Mouse (Mus musculus) hindlimb bud, embryonic 11.5 days (tissue): ENCODE measurements around the gene Unc5c.

Experiments
- DNase-seq: peaks from one replicate; pipeline ENCODE4 v3.0.0-alpha.2; 2012; ENCODE audit warnings: low read depth, low spot score; ENCODE audit errors: extremely low spot score

Gene Unc5c

DNA sequence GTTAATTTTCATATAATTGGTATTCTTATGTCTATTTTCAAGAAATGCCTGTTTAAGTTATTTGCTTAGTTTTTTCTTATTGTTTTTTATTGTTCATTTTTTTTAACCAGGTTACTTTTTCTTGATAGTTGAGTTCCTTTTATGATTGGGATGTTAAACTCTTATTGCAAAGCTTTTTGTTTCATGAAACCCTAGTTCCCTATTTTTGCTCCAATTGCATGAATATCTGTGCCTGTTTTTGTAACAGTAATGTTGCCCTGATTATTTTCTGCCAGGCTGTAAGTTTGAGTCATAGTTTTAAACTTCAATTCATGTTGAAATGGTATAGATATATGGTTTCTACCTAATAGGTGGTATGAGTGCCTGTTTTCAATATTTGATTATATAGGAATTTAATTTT is 234.2 kb downstream of the Unc5c start:
- DNase-seq, result no peak

DNA sequence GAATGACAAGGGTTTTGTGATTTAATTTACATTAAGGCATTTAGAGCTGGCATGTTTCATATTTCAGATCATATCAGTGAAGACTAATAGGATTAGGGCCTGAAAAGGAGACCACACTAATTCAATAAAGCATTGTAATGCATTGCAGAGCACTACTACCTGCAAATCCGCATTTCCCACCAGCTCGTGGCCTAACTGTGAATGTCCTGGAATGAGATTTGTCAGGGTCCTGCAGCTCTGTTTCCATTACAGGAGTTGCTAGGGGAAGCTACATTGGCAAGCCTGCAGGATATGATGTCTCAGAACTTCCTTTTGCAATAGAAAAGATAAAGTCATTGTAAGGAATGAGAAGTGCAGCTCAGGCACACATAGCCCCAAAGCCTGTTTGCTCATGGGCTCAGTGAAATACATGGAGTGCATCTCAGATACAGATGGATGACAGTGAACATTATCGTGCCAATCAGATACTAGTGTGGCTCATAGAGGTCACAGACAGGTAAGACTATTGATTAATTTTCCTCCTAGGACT is 236.4 kb downstream of the Unc5c start:
- DNase-seq, result no peak

DNA sequence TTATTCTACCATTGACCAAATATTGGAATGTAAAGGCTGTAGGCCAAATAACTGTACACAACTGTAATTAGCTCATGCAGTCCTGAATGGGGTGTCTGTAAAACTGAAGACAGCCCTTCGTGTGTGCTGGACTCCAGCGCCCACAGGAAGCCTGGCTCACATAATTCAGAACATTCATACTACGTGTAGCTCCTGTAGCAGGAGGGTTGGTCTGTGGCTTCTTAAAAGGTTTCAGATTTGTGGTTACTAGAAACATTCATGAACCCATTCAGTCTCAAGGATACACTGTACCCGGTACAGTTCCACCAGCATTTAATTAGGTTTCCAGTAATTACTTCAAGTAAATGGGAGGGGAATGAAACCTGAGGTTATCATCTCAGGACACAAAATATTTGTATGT is 246.6 kb downstream of the Unc5c start:
- DNase-seq, result no peak

DNA sequence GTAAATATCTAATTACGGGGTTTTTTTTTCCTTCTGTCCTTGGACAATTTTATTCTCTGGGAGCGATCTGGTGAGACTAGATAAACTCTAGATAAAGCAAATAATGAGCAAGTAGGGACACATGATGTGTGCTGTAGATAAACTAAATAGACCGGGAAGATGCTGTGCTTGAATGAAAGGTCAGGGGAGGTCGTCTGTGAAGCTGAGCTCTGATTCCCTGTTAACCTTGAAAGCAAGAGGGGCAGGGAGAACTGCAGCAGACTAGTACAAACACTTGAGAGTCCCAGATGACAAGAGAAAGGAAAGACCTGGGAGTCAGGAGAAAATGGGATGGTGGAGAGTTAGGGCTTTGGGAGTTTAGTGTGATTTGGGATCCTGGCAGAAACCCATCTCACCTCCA is 251.4 kb downstream of the Unc5c start:
- DNase-seq, result no peak

DNA sequence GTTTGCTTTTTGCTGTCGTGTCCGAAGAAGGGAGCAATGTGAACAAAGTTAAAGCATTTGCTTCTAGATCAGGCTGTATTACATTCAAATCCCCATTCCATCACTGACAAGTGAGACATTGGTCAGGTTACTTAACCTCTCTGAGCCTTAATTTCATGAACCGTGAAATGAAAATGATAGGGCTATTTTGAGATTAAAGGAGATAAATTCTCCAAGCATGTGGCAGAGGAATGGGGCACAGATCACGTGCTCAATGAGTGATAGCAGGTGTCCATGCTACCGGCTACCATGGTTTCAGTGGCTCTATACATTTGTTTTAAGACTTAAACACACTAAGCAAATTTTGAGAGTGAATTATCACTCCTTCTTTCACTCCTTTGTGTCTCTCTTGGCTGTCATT is 254.0 kb downstream of the Unc5c start:
- no peak for DNase-seq

DNA sequence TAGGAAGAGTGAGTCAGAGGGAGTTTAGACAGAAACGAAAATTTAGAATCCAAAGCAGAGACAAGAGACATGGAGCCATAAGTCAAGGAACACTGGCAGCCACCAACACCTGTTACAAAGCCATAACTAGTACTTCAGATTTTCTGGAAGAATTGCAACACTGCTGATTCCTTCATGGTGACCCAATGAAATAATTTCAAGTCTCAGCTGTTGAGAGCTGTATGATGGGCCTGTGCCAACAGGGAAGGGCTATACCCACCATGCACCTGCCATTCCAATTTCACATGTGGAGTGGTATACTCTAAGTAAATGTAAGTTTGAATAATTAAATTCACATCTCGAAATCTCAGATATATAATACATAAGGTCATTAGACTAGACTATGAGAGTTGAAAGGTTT is 259.5 kb downstream of the Unc5c start:
- DNase-seq, result no peak

DNA sequence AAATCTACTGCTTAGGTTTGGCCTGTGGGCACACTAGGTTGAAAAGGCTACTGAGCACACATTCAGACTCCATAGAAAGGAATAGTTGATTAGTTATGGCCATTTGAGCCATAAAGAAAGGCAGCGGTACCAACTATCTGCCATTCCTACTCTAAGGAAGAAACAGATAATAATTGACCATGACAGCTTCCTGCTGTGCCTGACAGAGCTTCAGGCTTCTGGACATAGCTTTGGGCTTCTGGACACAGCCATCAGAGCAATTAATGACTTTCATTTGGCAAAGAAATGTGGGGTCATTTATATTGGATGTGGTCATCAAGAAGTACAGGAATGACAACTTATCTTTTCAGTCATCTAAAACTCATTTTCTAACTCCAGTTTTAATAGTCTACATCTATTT is 260.4 kb downstream of the Unc5c start:
- DNase-seq, result no peak

DNA sequence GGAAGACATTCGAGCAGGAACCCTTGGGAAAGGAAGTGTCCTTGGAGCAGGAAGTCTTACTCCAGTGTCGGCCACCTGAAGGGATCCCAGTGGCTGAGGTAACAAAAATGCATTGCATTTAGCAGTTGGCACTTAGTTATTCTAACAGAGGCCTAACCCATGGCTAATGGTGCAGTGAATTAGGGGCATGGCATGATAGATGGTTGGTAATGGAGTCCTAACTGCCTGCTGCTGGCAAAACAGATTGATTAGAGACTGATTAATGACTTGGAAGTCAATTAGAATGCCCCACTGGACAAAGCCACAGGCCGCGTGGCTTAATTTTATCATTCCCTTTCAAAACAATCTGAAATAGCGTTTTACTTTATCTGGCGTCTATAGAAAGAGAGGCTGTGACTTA is 268.8 kb downstream of the Unc5c start:
- no peak for DNase-seq

DNA sequence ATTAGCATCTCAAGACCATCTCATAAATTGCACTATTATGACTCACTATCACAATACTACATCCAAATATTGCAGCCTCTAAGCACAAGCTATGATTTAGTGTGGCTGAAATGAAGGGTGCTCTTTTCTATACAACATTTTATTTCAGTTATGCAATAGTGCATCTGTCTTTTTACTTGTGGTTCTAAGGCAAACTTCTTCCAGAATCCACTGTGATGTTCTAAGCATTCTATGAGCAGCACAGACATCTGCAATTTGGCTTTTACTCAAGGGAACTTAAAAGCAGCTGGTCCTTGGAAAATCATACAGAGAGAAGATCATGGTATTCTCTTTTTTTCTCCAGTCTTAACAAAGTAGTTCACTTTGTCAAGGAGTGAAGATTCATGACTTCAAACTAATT is 270.3 kb downstream of the Unc5c start:
- no peak for DNase-seq

DNA sequence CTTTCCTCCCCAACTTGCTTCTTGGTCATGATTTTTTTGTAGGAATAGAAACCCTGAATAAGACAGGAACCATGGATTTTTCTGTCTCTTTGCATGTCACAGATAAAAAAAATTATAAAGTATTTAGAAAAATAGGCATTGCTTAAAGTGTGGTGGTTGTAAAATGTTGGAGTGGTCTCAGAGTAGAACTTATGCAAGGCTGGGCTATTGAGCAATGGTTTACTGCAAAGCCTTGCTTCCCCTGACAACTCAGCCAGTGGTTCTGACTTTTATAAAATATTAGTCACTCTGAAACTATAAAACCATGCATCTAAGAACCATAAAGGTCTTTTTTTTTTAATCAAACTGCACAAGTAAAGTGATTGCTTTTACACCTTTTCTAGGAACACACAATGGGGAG is 280.3 kb downstream of the Unc5c start:
- DNase-seq, result no peak

DNA sequence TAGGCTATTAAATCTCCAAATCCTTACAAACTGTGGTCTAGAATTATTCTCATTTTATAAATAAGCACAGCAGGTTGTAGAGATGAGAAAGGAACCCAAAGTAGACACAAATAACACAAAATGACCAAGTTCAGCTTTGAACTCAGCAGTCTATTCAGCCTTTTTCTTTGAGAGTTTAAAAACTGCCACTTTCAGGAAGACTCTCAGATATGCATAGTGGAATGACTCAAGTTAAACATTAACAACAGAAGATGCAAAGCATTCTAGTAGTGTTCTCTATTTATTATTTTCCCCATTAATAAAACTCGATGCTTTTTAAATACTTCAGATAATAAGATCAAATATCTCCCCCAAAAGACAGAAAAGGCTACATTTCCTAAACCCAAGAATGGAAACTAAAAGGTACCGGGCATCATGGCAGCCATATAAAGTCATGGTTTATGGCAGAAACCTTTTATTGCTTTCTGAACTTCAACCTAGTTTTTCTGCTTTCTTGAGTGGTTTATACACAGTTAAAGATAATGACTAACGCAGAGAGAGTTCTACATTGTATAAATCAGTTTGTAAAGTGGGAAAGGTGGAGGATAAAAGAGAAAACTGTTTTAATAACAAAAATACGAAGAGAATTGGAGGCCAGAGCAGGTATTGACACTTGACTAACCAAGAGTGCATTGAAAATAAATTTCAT is 283.8 kb downstream of the Unc5c start:
- no peak for DNase-seq

DNA sequence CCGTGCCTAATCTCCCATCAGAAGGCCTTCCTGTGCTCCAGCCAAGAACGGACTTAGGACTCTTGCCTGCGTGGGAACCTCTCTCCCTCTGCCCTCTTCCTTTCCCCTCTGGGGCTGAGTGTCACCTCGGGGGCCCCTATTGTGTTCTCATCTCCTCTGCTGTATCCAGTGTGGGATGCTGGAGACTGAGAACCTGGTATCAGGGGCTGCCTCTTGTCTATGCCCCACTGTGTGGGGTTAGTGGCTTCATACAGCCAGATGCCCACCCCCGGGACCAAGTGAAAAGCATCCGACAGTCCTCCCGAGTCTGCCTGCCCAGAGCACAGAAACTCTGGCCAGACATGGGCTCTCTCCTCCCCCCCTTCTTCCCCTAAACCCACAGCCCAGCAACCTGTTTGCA is 287.2 kb downstream of the Unc5c start:
- no peak for DNase-seq

DNA sequence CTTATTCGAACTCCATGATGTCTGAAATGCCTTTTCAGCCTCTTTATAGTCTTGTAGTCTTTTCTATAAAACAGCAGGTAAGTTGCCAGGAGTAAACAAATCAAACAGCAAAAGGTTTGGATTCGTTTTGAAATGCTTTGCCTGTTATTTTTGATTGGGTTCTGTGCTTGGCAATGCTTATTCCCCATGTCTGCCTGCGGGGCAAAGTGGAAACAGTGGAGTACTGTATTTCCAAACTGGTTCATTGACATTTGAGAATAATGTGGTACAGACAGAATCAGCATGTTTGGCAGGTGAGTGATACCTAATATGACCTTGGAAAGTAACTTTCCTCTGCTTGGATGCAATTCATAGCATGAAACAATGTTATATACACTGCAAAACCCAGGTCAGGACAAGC is 292.2 kb downstream of the Unc5c start:
- no peak for DNase-seq

DNA sequence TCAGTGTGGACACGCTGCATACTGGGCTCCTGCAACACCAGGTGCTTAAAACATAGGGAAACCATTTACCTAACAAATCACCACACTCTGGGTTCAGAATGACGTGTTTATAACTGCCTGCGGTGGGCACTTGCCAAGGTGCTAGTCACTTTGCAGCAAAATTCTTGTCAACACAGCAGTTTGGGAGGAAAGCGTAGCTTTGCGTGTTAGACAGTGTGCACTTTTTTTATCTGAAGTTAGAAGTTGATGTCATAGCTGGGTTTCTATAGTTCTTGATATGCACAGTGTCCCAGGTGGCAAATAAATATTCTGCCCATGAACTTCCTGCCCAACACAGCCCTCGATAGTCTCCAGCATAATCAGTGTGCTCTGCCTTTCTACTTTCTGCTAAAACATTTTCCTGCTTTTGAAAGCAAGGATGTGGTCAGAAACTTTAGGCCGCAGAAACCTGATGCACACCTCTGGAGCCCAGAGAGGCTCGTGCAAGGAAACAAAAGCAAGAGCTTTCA is 313.4 kb downstream of the Unc5c start:
- DNase-seq, result peak; percentile 10

DNA sequence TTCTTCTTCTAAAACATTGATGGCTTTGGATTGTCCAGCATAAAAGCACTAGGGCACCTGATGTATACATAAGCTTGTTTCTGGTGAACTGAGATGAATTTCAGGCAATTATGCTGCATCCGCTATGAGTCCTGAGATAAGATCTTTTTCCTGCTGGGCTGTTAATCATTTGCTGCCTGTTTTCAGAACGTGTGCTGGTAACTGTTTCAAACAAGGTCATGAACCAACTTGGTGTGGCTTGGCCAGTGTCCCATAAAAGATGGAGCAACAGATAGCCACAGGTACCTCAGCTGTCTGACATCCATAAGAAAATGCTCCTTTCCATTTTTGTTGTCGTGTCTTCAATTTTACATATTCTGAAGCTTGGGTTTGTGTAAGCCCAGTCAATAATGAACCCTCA is 314.2 kb downstream of the Unc5c start:
- peak; percentile 12 for DNase-seq

DNA sequence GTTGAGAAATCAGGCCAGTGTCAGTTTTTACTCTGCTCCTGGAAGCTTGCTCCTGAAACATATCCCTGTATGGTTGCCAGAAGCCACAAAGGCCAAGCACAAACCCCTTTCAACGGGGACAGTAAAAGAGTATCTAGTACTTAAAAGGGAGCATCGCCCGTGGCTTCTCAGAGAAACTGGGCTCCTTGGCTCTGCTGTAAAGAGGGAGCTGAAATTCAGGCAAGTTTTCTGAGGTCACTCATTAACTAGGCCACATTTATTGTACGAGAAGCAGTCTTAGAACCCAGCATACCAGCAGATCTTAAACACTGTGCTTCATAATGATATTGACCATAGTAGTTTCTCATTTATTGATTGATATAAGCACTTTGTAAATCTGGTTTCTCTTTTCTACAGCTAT is 317.5 kb downstream of the Unc5c start:
- DNase-seq, result no peak

DNA sequence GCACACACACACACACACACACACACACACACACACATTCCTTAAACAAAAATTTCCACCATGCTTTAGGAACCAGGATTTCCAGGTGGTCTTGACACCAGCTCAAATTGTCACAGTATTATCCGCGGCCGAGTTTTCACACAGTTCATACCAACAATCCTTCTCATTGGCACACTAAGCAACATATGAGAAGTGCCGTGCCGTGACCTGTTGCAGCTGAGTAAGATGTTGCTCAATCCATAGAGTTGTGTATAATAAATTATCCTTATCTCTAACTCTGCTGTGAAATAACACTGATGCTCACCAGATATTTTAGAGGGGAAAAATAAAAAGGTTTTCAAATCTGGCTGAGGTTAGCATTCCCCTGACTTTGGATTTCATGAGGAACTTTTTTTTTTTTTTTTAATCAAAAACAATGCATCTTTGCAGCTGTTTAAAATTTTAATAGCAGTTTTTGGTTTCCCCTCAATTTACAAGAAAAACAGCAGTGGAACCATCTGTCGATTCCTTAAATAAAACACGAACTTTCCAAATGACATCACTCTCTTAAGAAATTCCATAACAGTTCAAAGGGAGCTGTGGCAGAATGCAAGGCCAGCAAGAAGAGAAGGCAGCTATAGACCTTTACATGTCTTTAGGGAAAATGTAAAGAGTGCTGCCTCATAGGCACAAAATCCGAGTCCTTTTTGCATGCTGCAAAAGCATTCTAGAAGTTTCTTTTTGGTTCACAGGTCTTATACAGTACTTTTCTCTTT is 326.2 kb downstream of the Unc5c start:
- no peak for DNase-seq

DNA sequence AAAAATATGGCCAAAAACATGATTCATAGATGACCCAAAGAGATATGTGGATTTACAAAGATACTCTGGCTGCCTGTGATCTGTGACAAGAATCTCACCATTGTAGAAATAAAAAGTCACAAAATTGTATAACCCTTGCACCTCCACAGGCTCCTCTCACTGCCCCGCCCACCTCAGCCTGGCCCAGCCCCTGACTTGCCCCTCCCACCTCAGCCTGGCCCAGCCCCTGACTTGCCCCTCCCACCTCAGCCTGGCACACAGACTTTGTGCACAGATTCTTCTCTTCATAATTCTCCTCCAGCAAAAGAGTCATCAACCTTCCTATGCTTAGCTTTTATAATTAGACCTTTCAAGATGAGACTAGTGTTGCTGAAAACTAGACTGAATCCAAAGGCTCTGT is 327.1 kb downstream of the Unc5c start:
- no peak for DNase-seq

DNA sequence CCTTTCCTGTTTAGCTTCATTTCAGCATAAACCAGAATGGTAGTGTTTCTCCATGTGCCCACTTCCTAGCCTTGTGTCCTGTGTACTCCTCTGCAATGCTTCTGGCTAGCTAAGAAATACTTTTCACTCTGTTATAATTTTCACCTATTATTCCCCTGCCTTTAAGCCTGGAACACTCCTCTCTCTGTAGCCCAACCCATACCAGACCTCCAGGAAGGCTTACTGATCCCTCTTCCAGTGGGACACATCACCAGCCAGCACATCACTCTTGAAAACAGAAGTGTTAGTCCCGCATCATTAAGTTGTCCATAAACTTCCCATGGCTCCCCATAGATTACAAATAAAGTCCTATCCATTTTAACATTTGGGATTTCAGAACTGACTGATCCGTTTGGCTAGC is 328.7 kb downstream of the Unc5c start:
- no peak for DNase-seq

DNA sequence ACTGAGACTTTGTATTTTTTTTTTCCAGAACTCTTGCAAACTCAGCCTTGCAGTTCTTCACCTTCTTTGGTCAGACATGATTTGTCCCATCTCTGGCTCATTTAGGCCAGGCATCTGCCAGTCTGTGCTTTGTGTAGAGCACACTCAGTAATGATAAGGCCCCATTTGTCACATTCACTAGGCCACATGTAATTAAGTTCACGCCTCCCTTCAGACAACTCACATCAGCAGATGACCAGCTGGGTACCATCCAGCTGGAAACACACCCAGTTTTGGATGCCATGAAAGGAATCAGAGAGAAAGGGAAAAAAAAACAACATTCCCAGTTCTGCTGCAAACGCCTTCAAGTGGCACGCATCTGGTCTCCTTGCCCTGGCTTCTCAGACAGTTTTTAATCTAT is 329.4 kb downstream of the Unc5c start:
- DNase-seq, result no peak

DNA sequence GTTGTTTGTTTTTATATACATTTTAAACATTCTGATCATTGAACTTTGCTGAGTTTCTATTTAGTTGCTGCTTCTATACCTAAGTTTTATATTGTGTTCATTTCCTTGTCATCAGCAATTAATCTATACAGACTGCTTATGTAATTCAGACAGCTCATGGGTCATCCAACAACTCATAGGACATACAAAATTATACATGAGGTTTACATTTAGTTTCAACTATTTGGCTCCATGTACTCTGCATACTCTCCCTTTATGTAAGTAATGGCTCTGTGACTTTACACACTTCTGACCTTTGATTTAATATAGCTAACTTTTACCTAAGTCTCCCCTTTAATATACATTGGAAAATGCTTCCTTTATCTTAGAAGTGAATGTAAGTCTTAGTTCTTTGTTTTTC is 332.4 kb downstream of the Unc5c start:
- DNase-seq, result no peak

DNA sequence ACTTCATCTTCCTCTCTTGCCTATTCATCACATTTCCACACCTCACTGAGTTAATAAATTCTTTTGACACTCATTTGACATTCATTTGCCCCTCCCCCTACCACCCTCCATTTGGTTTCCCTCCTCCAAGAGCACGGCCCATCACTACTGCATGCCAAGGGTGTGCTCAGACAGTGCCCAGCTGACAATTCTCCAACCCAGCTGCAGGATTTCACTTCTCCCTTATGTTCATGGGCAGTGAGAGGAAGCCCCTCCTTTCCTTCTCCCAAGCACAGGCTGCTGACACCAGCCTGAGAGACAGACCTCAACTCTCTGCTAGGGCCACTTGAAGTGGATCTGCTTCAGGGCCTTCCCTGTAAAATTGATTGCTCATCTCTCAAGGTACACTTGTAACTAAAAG is 332.8 kb downstream of the Unc5c start:
- no peak for DNase-seq
